Mouse (Mus musculus) gastrocnemius, postnatal 4 days (tissue): ENCODE results near the gene 1700019N19Rik. TPM values are rescaled to one million over a fixed set of nuclear protein-coding genes. Genes with fewer than 3 reads are reported as not detected.

Source experiments
- DNase-seq, 2 experiments: peaks; one replicate each; pipeline ENCODE4 v3.0.0; 2021 to 2022; ENCODE audit warnings: low spot score in 2 of 2, mixed read lengths in 2 of 2
- long read RNA-seq, 2 experiments: library from polyadenylated mRNA; stranded (forward); transcript quantifications; one replicate each; pipeline ENCODE4 v2.0.0; 2021
- total RNA-seq, 2 experiments: library from RNA; stranded (reverse); gene quantifications; 2 replicates each; pipeline ENCODE4 v1.2.3; 2021

1700019N19Rik gene
- not detected for total RNA-seq
- long read RNA-seq, experiment 1, result 0 reads
- long read RNA-seq, experiment 2, result 0 reads

DNA sequence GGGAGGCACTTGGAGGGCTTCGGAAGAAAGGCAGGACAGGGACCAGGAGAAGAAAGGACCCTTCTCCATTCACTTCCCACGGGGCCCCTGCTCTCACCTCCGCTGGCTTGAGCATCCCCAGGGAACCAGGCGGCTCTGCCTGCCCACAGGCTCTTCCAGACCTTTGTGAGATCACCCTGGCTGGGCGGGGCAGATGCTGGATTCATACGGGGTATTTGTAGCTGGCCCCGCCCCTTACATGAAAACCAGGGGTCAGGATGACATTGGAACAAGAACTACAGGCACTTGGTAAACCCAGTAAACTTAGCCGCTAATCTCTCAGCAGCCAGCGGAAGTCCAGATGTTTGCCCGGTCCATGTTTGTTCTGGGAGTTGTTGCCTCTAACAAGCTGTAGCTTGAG, at the start of gene 1700019N19Rik:
1700019N19Rik (minus strand) TSS at position 178 of the 400 bp plus-strand sequence.
- DNase-seq, result no peak

DNA sequence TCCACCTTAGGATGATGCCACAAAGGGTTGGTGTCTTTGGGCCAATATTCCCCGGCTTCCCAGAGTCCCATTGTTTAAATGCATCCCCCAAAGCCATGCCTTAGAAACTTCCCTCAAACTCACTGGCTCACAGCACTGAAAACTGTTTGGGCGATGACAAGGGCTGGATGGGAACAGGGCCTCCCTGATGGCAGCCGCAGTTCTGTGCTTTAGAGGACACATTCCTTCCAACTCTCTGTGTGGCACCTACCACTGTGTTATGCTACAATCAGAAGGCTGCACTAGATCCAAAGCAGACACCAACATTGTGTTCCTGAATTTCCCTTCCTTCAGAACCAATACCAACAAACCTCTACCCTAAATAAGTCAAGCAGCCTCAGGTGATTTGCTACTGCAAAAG, 49.3 kb upstream of the 1700019N19Rik start:
- no peak for DNase-seq

DNA sequence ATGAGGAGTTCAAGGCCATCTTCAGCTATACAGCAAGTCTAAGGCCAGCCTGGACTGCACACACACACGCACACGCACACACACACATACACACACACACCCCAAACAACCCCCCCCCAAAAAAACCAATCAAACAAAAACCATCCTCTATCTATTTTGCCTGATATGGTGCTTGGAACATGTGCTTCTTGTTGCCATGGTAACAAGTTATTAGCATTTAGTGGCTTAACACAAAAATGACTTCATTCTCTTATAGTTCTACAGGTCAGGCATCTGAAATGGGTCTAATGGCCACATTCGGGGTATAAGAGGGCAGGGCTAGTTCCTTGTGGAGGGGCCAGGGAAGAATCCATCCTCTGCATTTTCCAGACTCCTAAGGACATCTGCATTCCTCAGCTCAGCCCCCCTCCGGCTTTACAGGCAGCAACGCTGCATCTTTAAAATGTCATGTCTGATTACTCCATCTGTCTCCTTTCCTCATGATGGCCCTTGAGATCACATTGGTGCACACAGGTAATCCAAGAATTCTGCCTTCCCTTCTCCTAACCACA, 46.5 kb upstream of the 1700019N19Rik start:
- no peak for DNase-seq

DNA sequence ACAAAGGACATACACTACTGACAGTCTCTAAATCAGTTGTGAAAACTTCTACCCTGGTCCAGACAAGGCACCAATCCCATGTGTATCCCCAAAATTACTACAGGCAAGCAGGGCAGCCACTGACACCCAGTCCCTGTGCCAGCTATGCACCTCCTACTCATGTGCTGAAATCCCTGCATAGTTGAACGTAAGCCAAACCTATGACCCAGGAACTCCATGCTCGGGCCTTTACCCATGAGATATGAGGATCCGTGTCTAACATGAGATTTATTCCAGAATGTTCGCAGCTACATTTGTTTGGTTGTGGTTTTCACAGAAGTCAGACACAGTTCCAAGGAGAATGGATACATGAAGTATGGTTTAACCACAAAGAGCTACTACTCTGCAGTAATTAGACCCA, 45.5 kb upstream of the 1700019N19Rik start:
- no peak for DNase-seq

DNA sequence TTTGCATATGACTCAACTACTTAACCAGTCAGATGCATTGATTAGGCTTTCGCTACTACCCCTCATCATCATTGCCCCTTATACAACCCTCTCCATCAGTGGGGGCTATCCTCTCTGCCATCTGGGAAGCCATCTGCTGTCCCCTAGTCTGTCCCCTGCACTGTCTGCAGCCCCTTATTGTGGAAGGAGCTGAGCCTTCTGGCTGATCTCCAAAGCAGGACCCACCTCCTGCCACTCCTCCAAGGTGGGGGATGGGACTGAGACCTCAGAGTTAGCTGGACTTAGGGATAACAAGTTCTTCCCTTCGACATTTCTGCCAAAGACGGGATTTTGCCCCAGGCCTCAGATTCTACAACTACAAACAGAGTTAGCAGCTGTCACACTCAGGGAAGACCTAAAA, 45.1 kb upstream of the 1700019N19Rik start:
- no peak for DNase-seq

DNA sequence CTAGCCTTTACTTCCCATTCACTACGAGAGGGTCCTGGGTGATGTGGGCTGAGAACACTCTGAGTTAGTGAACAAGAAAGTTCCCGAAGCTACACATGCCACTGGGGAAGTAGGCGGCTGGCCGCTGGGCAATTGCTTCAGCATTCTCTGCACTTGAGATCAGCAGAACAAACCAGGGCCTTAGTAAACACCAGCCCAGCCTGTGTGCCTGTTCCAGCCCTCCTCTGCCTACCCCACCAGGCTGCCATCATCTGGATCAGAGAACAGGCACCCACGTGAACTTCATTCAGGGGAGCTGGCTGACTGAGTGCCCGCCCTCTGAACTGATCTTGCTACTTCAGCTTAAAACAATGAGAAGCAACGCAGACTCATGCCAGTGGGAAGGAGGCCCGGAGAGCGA, 44.4 kb upstream of the 1700019N19Rik start:
- DNase-seq, result no peak

DNA sequence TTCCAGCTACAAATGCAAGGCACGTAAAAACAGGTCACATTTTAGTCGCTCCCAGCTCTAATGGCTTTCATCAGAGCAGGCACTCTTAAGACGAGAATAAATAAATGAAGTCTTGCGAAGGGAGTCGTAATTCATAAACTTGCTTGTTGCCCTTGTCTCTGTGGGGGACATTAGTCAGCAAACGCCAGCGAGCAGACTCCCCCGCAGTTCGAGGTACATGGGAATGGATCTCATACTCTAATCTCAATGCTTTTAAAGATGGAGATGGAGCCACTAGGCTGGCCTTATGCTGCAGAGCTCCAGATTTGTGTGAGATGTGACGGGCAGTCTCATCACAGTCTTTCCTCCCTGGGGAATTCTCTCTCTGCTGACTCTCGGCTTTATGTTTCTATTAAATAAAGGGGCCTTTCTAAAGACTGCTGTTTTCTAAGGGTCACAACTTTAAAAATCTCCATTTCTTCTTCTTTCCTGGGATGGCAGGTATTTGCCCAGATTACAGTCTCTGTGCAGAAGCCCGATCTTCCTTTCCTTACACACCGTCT, 39.4 kb upstream of the 1700019N19Rik start:
- no peak for DNase-seq

DNA sequence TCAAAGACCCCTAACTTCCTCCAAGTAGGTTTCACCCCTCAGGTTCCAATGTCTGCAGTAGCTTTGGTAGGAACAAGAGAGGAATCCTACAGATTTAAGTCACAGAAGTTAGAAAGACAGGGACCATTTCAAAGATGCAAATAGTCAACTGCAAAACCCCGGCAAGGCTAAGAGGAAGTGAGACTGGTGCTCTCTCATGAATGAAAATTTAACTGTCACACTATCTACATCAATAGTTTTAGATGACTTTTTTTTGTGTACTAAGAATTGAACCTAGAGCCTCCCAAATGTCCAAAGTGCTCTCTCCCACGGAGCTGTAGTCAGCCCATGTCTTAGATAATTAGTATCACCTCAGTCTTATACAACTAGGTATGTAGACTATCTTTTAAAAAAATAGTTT, 38.7 kb upstream of the 1700019N19Rik start:
- DNase-seq, result no peak

DNA sequence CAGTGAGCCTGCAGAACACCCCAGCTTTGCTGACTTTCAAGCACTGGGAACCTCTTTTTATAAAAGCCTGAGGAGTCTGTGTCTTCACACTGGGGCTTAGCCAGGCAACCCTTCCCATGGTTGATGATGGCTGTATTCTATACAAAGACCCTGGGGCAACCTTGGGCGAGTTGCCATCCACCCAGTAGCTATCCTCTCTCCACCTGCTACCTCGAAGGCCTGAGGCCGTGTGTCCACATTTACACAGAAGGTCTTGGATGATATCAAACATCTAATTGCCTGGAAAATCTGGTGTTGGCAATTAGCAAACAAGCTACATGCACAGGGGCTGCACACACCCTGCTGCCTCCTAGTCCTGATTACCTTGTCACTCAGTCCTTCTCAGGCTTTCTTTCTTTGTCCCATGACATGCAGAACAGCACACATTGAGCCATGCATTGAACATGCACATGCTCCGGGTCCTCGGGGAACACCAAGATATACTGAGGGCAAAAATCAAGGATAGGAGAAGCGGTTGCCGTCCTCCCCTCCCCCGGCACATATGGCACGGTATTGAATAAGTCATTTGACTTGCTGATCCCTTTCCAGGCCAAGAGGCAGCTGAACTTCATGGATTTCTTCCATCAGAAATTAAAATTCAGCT, 37.1 kb upstream of the 1700019N19Rik start:
- DNase-seq, result no peak

DNA sequence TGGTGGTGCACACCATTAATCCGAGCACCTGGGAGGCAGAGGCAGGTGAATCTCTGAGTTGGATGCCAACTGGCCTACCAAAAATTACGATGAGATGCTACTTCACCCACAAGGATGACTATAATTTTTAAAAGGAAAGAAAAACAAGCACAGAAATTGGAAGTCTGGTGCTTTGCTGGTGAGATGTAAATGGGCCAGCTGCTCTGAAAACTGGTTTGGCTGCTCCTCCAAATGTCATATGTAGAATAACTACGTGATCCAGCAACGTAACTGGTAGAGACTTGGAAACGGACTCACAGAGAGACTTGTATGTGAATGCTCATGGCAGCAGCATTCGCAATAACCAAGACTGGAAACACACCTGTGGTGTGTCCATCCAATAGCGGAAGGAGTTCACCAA, 35.9 kb upstream of the 1700019N19Rik start:
- no peak for DNase-seq

DNA sequence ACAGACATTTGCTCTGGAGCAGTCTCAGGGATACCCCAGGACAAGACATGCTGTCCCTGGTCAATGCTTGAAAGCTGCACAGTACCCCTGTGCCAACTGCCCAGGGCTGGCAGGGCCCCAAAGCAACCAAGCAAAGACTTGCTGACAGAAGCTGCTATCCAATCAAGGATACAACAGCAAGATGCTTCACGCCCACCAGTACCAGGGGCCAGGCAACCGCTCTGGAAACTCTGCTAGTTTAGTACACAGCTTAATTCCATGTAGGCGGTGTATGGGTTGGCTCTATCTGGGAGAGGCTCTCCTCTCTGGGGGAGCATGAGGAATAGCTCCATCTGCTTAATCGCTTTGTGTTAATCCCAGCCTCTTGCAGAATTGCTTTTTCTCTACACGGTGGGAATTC, 35.3 kb upstream of the 1700019N19Rik start:
- DNase-seq, result no peak

DNA sequence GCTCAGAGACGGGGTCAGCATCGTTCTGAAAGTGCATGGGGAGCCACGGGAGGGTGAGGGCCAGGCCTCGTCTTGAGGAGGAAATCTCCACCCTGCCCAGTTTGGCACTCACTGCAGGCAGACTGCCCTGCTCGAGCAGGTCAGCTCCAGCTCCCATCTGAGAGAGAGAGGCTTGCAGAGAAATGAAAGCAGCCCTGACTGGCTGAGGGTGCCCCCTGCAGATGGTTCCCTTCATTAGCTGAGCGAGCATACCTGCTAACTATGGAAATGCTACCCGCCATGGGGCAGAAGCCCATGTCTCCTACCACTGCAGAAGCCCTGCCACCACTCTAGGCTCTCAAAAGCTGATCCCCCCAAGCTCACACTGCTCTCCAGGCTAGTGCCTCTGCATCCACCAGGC, 33.4 kb upstream of the 1700019N19Rik start:
- no peak for DNase-seq

DNA sequence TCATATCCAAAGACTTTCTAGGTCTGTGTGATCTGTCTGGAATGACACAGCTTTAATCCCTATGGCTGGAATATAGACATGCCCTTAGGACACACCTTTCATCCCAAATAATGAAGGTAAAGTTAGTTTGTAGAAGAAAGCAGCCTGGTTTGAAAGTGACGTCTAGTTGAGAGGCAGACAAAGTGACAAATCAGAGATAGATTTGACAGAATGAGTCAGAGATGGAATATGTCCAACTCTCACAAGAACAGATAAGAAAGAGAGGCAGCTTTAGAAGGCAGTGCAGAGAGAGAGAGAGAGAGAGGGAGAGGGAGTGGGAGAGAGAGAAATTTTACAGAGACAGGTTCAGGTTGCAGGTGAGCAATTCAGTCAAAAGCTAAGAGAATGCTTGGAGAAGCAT, 30.1 kb upstream of the 1700019N19Rik start:
- no peak for DNase-seq

DNA sequence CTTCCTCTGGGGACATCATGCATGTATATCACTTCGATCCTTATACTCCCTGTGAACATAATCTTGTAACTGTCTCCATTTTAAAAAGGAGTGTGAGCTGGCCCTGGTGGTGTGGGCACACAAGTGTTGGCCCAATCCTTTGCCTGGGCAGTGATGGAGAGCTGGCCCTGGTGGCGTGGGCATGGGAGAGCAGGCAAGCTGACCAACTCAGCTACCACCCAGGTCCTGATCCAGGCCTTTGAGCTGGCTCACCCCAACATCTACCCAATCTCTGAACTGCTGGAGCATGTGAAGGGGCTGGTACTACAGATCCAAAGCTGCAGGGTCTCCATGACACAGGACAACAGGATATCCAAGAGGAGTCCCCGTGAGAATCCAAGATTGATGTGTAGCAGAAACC, 29.0 kb upstream of the 1700019N19Rik start:
- DNase-seq, result no peak

DNA sequence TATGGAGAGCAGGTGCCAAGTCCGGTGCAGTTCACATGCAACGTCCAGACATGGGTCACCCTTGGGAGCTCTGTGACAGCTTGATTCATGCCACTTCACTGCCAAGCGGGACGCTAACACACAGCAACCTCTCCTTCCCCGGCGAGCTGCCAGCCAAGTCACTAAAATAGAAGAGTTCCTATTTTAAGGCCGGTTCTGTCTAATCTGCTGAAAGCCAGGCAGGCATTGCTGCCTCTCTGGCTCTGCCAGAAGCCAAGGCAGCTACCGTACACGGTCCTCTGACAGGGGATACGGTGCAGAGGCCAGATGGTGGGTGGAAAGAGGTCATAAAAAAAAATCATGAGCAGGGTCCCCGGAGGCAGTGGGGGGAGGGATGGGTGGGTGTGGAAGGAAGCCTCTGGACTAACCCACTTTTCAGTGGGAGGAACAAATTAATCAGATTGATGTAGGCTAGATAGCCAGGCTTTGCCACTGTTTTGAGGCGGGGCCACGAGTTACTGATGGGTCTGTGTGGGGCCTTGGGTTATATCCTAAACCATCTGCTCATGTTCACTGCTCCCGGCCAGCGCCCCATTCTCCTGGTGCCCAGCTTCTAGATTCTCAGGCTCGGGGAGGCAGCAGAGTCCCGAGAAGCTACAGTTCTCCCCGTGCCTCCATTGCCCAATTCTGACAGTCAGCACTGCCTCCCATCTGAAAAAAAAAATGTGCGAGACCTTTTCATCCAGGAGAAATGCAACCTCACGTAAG, 28.4 kb upstream of the 1700019N19Rik start:
- peak in 1 of 2 experiments; percentile 44 for DNase-seq

DNA sequence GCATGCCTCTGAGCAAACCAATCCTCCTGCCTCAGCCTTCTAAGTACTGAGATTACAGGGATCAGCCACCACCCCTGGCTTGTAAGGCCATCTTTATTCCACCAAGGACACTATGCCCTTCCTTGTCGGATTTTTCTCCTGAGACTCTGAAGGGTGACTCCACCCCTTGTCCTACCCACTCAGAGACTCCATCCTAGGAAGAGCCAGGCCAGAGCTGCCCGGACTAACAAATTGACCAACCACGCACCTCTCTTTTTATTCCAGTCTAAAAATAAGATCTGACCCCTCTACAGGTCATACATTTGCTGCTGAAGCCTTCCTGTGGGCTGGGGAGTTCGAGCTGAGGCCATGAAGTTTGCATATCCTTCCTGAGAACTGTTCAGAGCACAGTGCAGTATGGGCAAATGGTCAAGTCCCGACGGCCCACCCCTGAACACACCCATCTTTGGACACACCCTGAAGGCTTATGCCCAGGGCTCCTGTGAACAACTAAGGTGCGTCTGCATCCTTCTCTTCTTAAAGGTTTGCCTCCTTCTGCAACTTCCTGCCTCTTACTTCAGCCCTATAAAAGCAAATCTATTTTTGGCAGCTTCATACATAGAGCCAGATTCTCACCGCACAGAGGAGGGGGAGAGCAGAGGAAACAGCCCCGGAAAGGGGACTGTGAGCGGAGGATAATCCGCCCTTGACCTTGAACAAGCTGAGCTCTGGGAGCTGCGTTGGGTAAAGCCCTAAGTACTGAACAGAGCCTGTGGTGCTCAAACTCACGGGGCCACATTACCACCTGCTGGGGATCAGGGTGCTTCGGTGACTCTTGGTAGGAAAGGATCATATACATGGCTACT, 24.5 kb upstream of the 1700019N19Rik start:
- no peak for DNase-seq

DNA sequence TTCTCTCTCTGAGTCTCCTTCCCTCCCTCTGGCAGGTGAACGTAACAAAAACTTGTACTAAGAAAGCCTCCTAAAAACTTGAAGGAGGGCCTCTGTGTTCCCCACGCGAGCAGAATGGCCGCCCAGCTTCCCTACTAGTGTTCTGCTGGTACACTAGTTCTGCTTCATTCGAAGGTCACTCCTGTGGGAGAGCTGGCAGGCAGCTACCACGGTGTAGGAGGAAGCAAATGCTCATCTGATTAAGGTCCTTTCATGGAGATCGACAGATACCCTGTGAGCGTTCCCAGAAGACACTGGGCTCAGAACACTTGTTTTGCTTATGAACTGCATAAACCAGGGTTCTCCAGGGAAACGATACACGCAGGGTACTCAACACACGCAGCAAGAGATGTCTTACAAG, 23.1 kb upstream of the 1700019N19Rik start:
- DNase-seq, result no peak

DNA sequence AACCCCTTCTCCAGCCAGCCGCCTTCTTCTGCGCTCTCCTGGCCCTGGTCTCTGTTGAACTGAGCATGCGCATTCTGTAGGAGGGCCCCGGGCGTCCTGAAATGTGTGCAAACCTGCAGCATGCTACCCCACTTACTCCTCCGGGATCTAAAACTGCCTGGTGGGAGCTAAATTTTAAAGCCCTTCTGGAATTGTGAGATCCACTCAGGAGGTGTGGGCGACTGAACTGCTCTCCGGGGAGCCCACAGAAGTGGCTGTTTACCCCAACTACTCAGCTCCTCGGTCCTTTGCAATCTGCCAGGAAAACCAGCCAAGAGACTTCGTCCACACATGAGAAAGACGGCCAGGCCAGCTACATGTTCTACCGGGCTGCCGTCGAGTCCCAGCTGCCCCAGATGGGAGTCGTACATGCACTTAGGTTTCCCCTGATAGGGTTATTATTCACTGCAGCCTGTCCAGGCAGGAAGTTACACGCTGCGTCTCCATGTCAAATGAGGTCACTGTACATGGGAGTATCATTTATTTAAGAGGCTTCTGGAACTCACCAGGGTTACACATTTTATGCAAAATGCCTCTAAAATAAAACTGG, 22.3 kb upstream of the 1700019N19Rik start:
- peak in 1 of 2 experiments; percentile 44 for DNase-seq

DNA sequence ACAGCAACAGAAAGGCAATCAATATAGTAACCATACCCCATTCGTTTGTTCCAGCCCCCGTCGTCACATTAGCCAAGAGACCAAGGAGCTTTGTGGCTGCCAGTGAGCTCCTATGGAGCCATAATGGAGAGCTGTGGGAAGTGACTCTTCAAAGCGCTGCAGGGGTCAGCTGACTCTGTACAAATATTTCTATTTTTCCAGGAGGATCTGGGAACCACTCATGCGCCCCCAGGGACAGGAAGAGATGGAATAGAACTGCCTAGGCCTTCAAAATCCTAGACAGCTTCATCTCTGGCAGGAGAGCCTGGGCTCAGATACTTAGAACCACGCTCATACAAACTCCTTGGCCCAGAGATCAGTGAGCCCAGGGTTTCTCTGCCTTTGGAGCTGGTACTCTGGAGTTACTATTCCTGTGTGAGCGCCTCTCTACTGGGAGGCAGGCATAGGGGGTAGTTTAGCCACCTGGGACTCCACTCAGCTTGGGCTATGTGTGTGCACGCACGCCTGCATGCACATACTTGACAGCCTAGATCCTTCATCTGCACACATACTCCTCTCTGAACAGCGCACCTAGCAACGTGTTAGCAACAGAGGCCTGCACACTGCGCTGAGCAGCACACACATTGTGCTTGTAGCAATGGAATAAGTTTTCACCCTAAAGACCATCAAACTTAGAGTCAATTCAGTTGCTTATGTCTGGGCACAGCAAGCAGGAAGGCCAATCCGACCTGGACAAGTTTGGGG, 21.1 kb upstream of the 1700019N19Rik start:
- DNase-seq, result no peak

DNA sequence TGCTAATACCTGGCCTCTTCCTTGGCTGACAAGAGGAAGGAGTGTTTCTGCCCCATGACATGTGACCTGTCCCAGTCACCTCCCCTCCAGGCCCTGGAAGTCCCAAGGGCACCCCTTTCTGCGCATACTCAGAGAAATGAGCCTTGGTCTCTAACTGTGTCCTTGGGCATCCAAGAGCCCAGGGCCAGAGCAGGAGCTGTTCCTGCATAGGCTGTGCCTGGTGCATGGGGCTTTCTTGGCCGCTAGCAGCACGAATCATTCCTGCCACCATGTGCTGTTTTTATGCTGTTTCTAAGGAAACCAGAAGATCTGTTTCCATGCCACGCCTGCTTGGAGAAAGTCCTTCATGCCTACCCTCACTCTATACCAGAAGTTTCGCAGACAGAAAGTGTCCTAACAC, 16.3 kb upstream of the 1700019N19Rik start:
- no peak for DNase-seq
